Mouse (Mus musculus): ENCODE results near the gene Senp5.

Senp5 gene

DNA sequence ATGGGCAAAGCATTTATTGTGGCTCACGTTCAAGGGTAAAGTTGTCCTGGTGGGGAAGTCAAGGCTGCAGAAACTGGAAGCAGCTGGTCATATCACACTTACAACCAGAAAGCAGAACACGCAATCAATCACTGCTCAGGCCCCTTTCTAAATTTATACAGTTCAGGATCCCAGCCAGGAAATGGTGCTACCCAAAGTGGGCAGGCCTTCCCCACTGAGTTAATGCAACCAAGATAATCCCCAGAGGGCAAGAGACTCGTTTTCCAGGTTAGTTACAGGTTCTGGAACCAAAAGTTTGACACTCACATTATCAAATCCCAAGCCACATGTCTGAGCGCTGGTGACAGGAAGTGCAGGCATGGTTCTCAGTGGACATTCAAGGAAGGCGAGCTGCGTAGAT lies 64.2 kb downstream of the Senp5 start:
- no peak for DNase-seq

DNA sequence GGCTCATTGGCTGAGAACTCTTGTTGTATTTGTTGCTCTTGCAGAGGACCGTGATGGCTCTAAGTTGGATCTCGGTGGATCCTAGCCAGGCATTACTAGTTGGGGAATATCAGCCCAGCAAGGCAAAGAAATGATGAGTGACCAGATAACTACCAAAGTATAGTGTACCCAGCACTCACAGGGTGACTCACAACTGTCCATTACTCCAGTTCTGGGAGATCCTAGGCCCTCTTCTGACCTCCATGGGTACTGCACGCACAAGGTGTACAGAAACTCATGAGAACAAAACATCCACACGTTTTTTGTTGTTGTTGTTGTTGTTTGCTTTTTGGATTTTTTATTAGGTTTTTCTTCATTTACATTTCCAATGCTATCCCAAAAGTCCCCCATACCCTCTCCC lies 66.5 kb downstream of the Senp5 start:
- DNase-seq = no peak

DNA sequence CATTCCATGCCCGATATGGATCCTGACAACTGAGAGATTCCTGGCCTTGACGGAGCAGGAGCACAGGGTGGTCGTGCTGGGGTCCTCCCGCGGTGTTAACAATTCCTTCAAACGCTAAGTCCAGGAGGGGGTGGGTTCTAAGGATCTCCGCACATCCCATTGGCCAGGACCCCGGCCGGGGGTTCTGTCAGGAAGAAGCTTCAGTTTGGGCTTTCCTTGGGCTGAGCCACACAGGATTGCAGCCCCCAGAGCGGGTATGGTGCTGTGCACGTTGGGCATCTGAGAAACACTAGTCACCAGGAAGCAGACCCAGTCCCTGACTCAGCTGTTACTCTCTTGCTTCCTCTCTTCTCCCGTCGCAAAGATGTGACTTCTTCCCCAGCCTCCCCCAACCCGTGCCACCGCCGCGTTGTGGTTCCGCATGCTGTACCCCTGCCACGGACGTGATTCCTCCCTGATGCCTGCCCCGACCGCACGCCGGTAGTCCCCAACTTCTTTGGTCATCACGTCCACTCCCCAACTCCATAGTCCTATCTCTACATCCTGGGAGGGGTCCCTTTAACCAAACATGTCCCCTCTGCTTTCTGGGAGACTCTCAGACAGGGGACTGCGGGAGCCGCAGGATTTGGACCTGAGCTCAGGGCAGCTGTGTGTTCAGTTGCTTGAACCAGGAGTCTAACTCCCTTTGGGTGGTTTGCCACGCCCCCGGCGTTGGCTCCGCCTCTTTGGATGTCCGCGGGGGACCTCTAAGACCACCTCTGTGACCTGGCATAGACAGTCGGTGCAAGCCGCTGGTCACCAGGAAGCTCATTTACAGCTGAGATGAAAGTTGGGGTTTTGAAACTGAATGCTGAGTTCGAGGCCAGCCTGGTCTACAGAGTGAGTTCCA lies 67.8 kb downstream of the Senp5 start:
- DNase-seq = peak; percentile 53

DNA sequence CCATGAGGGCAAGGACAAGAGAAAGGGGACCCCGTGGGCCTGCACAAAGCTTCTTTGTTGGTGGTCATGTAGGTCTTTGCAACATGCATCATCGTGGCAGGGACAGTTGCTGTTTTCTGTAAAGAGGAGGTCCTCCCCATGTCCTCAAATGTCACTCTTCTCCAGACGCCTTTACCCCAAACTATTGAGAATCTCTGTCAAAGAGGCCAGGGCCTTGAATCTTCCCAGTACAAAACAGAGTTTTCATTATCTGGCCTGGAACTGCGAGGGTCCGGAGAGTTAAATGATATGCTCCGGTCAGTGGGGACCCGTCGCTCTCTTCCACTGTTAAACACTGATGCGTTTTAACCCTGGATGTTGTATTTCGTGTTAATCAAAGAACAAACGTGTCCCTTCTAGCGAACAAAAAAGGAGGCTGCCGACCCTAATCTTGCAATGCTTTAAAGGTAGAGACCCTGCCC lies 68.5 kb downstream of the Senp5 start:
- DNase-seq = no peak

DNA sequence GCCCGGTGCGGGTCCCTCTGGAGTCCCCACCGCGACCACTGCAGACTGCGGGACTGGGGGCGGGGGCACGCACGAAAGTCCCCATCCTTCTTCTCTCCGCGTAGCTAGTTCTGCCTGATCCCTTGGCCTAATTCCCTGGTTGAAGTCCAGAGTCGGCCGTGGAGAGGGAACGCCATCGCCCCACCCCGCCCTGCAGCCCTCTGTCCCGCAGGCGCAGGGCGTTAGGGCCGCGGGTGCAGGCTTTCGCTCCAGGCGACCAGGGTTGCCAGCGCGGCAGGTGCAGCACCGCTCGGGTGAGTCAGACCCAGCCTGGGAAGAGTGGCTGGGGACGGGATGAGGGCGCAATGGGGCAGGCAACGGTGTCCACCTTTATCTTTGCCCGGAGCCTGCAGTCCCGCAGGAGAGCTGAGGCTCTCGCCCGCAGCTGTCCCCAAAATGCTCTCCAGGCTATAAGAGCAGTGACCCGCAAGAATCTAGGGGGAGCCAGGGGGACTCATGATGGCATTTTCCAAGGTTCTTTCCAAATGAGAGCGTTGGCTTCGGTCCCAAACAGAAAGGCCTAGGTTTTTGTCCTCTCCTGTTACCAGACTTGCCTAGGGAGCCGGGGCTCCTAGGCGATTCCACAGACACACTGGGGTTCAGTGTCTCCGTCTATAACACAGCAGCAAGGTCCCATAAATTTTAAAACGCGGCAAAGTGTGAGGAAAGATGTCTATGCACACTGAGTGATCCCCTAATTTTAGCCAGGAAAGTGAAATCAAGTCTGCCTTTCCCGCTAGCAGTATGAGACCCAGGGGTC lies 69.1 kb downstream of the Senp5 start, which contains the start of gene Pigz:
Gene Pigz, plus strand, starts transcription at position 101 of the 799 bp plus-strand sequence.
- DNase-seq = peak; percentile 55

DNA sequence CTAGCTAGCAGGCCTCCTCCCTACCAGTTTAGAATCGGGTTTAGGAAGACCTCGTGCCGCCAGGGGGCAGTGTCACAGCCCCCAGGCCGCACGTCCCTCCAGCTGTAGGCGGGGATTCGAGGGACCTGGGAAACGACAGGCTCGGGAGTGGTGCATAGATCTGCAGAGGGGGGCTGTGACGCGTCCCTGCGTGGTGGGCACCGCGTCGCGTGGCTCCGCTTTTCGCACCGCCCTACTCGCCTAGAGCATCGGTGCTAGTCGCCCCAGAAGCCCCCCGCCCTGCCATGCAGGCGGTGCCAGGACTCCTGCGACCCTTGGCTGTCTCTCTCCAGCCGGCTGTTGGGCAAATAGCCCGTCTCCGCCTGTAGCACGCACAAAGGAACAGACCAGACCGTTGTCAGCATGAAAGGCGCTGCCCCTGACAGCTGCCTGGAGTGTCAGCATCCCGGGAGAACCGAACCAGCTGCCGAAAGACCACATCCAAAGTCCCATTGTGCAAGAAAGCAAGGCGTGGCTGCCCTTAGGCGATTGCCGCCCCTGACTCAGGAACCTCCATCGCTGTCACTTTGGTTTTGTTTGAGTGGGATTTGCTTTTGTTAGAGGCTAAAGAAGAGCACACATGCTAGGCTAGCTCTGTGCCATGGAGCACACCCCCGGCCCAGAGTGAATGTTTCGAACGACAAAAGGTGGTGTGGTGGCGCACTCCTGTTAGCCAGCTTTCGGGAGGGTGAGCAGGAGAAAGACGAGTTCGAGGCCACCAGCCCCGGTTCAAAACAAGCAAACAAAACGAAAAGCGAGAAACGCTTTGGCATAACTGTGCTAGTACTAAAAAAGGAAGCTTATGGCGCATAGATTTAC lies 70.0 kb downstream of the Senp5 start:
- DNase-seq = peak; percentile 90

DNA sequence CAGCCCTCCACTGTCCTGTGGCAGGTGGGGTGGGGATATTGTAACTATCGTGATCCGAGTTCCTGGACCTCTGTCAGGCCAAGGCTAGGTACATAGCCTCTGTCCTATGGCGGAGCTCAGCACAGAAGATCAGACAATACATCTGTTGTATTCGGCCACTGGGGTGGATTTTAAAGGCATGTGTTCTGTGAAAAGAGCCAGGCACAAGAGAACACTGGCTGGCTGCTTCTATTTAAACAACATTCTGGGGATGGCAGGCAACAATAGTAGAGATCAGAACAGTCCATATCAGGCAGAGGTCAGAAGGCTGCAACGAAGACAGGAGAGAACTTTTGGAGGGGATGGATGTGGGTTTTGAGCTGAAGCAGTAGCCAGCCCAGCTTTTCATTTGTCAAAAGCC lies 70.8 kb downstream of the Senp5 start:
- DNase-seq = no peak

DNA sequence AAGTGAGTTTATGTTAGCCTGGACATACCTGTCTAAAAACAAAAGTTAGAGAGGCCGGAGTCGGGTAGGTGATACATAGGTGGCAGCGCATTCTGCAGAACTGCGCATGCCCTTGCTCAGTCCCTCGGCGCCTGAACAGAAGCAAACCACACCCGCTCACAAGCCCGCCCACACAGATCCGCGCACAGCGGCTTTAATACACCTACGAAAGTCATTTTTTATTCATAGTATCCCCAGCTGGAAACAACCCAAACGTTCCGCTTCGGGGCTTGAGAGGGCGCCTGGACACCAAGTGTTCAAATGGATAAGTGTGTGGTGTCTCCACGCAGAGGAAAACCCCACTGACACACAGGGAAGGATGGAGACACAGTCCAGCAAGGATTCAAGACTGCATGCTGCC lies 71.8 kb downstream of the Senp5 start:
- no peak for DNase-seq

DNA sequence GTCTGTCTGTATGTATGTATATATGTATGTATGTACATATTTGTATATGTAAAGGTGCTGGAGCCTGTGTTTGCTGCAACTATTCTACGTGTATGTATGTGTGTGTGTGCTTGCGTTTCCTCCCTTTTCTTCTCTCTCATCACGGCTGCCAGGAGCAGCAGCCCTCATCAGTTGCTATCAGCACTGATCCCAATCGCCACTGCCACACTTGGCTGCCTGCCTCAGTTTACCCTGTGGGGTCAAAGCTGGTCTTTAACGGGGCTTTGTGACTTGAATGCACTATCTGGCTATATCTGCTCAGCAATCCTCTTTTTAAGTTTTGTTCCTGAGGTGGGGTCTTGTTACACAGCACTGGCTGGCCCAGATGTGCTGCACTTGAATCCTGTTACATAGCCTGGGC lies 75.7 kb downstream of the Senp5 start:
- no peak for DNase-seq

DNA sequence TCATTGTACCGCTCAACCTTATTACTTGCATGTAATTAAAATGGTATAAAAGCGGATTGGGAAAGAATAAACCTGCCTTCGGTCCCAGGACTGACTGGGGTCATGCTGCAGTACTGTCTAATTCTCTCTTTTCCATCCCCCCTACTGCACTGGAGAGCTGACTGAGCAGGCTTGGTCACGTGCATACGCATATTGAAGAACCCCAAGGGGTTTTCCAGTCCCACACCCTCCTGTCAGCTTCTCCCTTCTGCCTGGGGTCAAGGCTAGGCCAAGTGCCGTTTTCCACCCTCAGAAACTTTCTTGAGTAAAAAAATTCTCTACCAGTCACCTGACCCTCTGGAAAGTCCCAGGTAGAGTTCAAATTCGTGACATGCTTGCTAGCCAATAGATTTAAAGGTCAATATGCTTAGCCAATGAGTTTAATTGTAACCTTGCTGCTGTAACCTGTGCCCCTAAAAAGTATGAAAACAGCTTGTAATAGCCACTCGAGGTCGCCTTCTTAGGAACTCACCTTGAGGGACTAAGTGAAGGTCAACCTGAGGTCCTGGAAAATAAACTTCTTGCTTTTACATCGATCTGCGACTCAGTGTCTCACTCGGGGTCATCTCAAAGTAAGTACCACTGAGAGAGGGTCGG lies 76.4 kb downstream of the Senp5 start:
- DNase-seq = no peak

DNA sequence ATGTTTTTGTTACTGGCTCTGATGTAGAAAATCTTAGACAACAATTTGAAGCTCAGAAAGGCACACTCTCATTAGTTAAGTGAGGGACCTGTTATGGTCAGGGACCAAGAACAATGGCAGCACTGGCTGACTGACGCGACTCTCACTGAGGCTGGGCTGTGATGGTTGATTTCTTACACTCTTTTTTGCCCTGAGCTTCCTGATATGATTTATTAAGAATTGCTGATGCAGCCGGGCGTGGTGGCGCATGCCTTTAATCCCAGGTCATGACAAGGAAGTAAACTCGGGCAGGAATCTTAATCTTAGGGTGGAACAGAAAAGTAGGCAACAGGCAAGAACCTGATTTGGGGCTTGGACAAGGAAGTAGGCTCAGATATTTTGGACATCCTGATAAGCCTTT lies 77.0 kb downstream of the Senp5 start:
- DNase-seq = no peak

DNA sequence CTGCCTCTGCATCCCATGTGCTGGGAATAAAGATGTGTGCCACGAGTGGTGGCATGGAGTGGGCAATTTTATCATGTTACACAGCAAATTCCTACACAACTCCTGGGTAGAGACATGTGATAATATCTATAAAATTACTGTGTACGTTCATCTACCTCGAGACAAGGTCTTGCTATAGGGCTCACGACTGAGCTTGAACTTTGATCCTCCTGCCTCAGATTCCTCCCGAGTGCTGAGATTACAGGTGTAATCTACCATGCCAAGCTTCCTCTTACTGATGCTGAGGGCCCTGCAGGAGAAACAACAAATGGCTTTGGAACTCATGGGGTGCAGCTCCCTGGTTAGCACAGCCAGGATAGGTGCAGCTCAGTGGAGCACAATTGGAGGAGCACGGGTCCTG lies 78.7 kb downstream of the Senp5 start:
- no peak for DNase-seq

DNA sequence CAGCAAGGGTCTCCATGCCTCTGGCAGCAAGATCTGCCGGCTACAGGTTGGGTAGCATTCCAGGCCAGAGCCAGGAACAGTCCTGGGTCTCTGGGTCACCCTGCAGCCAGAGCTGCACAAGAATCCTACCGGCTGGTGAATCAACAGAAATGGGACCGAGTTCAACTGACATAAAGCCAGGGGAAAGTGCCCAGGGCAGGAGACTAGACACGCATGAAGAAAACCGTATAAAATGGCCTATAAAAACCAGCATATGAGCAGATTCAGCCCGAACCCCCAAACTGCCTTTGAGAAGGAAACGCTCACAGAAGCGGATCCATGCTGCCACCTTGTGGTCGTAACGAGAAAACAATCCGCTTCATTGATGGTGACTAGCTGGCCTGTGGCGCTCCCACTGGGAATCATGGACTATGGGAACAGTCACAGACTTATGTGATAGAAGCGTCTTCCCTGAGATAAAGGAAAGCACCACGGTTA lies 84.8 kb downstream of the Senp5 start:
- peak; percentile 79 for DNase-seq

DNA sequence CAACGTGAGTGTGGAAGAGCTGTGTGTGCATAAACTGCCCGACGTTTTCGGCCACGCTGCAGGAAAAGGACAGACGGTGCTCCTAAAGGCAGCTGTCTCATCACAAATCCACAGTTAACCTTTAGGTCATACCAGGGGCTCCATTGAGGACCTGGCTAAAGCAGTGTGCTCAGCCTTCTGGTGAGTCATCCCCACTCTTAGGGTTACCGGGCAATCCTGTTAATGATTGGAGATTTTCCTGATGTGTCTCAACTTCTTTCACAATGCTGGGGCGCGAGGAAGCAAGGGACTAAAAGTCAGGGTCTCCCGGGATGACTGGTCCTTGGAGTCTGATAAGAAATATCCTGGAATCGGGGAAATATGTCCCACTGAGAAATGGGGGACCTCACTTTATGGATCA lies 85.3 kb downstream of the Senp5 start:
- DNase-seq = no peak

DNA sequence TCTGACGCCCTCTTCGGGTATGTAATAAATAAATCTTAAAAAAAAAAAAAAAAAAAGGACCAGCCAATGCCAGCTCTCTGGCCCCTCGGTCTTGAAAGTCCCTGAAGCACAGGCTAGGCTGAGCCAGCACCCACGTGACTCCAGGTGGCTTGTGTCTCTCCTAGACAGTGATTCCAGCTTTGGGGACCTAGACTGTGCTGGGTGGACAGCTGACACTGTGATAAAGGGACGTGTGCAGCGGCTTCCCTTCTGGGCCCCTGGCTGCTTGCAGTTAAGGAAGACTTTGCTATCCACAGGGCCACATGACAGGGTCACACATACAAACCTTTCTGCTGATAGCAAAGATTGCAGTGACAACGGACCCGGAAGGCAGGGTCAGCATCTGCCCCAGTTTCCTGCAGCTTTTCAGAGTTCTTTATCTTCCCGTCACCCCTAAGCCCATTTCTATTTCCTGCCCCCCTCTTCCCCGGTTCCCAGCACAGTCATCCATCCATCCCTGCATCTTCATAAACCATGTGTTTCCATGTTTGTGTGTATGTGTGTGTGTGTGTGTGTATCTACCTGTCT lies 92.7 kb downstream of the Senp5 start:
- no peak for DNase-seq
